Mouse (Mus musculus) G1E-ER4 (cell line): Measurements from ENCODE around the gene Riiad1. TPM values are rescaled to one million over a fixed set of nuclear protein-coding genes. Genes with fewer than 3 reads are reported as not detected.

Experiments used
- GATA1 ChIP-seq: IDR thresholded peaks from one replicate; pipeline ENCODE4 v1.8.0; 2012; ENCODE audit warnings: low read length, inconsistent platforms
- polyA plus RNA-seq: library from polyadenylated mRNA; stranded (reverse); fragments of >175 nt; gene quantifications from 2 replicates; pipeline ENCODE4 v1.2.3, GENCODE M21; 2012

Riiad1 gene
- polyA plus RNA-seq = not detected in 2 replicates

DNA sequence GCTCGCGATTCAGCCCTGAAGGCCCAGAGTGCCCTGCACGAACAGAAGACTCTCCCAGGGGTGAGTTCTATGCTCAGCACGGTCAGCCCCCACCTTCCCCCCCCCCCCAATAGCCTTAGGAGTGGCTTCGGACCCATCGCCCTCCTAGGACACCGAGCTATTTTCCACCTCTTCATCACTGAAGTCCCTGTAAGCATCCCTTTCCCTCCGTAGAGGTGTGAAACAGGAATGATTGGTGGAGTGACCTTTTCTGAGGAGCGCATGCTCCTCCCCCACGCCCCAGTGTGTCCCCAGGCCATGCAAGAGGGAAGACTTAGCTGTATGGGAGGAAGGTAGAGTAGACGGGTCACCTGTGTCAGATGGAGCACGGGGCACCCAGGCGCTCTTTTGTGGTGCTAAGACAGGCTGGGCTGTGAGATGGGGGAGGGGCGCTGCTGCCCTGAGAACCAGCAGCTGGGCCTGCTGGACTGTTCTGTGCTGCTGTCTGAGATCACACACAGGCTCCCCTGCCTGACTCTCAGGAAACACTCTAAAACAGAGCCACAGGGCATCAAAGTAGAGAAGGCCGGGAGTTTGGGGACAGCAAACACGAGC, at the start of gene Riiad1:
TSS of gene Riiad1 (minus strand) at position 51 of the 594 bp plus-strand sequence.
- TF ChIP-seq GATA1 = no peak

DNA sequence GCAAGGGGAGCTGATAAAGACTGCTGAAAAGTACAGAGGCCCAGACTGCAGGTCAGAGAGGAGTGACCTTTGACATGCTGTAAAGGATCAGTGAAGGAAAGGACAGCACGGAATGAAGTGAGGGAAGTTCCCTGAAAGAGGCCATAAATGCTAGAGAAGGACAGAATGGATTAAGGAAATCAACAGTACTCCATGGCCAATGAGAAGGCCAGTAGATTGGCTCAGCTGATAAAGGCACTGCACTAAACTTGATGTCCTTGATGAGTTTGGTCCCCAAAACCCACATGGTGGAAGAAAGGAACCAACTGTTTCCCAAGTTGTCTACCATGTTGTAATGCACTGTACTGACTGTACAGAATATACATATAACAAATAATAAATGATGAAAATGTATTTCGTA, 46.6 kb upstream of the Riiad1 start:
- no peak for TF ChIP-seq GATA1

DNA sequence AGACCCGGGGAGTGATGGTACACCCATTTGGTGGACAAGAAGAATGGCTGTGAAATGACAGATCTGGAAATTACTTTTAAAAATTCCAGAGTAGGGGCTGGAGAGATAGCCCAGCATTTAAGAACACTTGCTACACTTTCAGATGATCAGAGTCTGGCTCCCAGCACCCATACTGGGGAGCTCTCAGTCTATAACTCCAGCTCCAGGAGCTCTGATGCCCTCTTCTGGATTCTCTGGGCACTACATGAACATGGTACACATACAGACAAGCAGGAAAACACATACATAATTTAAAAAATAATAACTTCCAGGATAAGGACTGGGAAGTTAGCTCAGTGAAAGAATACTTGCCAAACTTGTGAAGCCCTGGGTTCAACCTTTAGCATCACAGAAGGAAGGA, 26.5 kb upstream of the Riiad1 start:
- no peak for TF ChIP-seq GATA1

DNA sequence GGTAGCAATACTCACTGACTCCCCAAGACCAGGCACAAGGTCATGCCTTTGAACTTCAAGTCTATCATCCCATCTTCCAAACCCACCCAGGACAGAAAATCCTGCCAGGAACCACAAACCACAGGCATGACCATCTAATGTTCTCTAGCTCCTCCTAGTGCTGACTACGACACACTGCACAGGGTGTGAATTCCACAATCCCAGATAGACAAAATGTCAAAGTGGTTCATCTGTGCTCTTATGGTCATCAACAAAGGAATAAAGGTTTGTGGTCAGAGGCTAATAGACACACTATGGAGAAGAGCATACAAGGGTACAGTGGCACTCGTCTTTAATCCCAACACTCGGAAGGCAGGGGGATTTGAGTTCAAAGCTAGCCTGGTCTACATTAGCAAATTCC, 22.1 kb upstream of the Riiad1 start:
- no peak for TF ChIP-seq GATA1

DNA sequence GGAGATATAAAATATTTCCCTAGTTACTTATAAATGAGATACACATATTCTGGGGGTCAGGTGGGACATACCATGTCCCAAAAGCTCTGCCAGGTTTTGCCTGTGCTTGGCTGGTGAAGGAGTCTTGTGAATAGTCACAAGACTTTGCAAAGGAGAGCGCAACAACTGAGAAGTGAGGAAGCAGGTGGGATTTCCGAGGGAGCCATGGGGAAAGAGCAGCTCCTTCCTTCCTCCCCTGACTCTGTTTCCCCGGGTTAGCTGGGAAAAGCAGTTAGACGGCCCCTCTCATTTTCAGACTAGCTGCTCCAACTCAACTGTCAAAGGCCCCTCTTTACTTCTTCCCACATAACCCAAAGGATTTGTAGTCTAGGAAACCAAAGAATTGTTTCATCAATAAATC, 17.0 kb upstream of the Riiad1 start:
- no peak for TF ChIP-seq GATA1

DNA sequence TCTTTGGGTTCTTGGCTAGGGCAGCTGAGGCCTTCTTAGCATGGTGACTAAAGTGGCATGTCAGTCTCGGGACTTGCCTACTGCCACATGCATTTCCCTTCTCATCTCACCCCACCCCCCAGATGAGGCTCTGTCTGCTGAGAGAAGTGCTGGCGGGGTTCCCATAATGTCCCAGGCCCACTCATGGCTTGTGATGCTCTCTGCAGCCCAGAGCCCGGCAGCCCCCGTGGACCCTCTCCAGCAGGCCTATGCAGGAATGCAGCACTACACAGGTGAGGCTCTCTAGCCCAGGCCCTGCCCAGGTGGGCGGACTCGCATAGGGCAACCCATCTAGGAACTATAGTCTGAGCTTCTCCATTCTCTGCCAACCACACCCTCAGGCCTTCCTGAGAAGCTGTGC, 7.4 kb upstream of the Riiad1 start:
- no peak for TF ChIP-seq GATA1

DNA sequence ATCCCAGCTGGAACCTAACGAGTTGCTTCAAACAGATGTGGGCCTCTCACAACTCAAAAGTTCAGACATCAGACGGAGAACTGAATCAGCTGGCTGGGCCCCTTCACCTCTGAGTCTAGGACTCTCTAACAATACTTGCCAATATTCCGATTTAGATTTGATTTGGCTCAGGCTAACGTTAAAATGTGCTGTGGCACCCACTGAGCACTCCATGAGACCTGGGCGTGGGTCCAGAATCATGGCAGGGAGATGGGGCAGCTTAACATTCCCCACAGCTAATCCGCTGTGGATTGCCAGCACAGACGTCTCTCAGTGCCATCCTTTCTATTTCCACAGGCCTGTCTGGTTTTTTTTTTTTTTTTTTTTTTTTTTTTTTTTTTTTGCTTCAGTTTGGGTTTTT, 5.8 kb upstream of the Riiad1 start:
- no peak for TF ChIP-seq GATA1

DNA sequence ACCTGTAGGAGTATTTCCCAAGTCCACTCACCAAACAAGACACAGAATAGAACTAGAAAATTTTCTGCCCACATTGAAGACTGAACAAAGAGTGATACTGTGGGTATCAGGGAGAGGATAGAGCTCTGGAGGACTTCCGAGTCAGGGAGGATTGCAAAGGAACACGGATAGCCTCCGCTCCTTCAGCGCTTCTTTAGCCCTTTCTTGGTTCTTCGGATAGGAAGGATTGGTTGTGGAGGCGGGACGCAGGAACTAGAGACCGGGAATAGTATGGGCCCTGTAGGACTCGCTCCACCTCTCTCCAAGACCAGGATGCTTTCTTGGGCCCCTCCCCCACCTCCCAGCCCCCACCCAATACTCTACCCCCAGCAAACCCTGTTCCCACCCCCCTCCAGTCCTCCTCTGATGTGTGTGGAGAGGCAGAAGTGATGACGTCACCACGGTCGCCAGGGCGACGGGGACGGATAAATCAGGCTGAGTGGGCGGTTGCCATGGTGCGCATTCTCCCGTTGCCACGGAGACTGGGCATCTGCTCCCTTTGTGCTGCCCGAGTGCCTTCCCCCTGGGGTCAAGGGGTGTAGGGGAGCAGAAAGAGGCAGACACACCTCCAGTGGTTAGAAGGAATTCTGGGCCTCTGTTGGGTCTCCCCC, 3.8 kb upstream of the Riiad1 start:
- TF ChIP-seq GATA1 = no peak

DNA sequence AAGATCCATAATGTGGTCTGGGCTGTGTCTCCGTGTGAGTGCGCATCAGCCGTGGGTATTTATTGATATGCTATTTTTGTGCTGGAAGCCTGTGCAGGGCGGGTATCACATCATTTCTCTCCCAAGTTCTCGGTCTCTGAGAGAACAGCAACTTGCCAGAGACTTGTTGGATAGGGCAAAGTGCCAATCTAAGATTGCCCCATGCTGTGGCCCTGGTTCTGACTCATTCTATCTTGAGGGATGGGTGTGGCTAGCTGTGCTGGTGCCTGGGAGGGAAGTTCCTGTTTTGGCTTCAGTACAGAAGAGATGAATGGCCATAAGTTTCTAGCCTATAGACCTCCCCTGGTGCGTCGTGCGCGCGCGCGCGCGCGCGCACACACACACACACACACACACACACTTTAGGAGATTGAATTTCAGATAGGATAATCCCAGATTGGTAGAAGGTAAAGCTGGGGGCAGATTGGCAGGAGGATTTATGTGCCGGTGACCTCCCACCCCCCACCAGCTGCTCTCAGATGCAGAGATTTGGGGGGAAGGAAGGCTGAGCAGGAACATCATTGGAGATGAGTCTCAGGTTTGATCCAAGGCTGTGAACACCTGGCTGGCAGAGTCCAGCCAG, 2.7 kb upstream of the Riiad1 start:
- no peak for TF ChIP-seq GATA1

DNA sequence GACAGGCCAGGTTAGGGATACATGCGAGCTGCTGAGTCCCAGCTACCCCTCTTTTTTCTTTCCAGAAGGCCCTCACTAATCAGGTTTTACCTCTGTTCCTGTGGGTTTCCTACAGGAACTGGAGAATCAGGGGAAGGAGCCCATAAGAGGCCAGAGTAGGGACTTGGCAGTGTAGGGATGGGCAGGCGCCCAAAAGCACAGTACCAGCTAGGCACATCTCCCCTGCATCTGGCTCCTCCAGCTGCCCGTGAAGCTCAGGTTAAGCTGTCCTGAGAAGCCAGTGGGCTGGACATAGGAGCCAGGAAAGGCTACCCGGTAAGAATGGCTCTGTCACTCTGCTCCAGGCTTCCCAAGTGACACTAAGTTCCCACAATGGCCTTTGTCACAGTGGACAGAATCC, 1.3 kb upstream of the Riiad1 start:
- no peak for TF ChIP-seq GATA1

DNA sequence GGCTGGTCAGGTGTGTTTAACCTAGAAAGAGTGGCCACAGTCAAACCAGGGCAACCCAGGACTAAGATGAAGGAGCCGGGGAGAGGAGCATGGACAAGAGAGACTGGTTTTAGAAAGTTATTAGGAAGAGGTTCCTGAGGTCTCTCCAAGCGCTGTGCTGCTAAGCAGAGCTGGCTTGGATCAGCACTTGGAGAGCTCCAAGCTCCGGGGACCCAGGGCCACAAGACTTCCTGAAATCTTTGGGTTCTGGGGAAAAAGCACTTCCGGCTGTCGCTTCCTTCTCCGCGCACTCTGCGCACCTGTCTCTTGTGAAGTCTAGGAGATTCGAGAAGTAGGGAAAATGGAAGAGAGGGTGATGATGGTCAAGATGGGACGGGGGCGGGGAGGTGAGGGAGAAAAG, 577 bp downstream of the Riiad1 start:
- no peak for TF ChIP-seq GATA1

DNA sequence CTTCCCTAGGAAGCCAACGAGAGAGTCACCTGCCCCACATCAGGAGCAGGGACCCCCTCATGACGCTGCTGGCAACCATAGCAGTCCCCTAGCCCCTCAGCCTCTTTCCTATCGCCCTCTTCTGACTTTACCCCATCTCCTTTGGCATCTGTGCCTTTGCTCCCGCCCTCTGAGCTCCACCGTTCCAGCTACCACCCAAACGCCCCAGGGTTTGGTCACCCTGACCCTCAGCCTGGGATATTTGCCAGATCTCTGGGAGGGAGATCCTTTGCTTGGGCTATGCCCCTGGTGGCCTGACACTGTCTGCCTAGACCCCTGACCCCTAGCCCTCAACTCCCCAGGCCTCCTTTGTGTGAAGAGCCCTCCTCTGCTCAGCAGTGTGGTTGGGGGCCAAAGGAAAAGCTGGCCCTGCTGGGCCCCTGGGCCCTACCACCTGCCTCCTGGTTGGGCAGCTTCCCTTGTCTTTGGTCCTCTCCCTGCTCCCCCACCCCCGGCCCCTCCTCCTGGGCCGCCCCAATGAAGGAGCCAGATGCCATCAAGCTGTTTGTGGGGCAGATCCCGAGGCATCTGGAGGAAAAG, 1.5 kb downstream of the Riiad1 start:
- no peak for TF ChIP-seq GATA1

DNA sequence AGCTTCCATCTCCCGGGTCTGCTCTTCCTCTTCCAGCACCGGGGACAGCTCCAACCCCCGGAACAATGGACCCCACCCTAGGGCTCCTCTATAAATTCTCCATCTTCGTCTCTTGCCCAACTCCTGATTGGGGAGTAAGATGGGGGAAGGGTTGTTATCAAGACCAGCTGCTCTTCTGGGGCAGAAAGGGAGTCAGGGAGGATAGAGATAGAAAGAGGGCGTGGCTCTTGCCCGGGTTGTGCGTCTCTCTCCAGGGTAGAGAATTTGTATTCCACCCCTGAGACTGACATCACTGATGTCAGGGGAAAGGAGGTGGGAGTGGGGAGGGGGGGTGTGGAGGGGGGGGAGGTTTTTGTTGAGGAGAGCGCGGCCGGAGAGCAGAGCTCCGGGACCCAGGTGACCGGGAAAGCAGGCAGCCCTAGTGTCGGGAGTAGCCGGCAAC, 2.1 kb downstream of the Riiad1 start, which contains the start of gene Celf3:
TSS of gene Celf3 (plus strand) at position 315 of the 442 bp plus-strand sequence.
- TF ChIP-seq GATA1 = no peak

DNA sequence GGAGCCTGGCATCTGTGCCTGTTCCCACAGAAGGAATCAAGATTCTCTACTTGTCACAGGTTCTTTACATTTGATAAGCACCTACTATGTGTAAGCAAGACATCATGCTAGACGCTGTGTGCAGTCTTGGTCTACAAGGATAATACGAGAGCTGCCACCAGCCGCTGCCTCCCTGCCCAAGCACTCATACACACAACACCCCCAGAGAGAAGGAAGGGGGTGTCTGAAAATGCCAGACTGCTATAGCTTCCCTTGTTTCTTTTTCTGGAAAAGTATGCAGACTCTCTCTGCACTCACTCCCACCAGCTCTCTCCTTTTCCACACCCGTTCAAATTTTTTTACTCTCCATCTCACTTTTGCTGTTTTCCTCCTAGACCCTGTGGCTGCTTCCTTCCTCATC, 2.7 kb downstream of the Riiad1 start:
- no peak for TF ChIP-seq GATA1

DNA sequence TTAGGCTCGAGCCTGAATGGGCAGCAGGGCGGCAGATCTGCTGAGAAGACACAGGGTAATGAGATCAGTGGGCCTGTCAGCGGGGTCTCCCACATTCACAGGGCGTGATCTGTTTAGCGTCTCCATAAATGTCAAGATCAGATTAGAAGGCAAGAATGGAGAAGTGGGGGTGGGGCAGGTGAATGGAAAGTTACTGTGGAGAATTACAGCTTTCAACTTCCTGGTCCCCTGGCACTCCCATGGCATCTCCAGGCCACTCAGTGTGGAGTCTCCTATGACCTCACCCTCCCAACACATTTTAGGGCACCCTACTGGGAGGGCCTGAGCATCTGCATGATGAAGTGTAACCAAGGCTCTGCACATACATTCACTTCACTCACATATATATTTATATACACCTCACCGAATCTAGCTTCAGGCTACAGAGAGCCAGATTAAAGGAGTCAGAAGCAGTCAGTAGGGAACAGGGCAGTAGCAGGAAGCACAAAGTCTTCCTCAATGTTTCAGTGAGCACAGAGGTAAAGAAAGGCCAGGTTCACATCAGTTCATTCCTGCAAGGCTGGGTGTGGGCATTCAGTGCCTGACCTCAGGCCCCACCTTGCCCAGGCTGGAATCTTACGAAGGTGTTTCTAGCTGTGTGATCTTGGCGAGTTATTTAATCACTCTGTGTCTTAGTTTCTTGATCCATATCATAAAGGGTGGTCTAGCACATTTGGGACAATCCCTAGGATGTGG, 3.7 kb downstream of the Riiad1 start:
- no peak for TF ChIP-seq GATA1
